Mouse (Mus musculus): ENCODE results near the gene Mpo. TPM values are rescaled to one million over a fixed set of nuclear protein-coding genes. Genes with fewer than 3 reads are reported as not detected.
A peak's percentile ranks its signal among the peaks of the same experiment; 100 is the strongest.

Gene Mpo
- polyA plus RNA-seq (2012; rRNA removed) = 0.34 TPM in 1 of 2 replicates, not detected in the other

GRCm38 (mm10) chr11:87793460-87793859 is at the start of gene Mpo:
Gene Mpo (plus strand): TSS chr11:87793581.
- no peak for DNase-seq (ENCODE audit: extremely low spot score in 1 of 2, low spot score in 1 of 2)

GRCm38 (mm10) chr11:87743691-87744090 is 49.7 kb upstream of the Mpo start:
- DNase-seq (ENCODE audit: extremely low spot score in 1 of 2, low spot score in 1 of 2) = no peak

- no peak for DNase-seq (ENCODE audit: extremely low spot score in 1 of 2, low spot score in 1 of 2)
These were observed 48.4 kb upstream of the Mpo start for GRCm38 (mm10) chr11:87744964-87745363.

GRCm38 (mm10) chr11:87745632-87746555 is 47.5 kb upstream of the Mpo start:
- DNase-seq (ENCODE audit: extremely low spot score in 1 of 2, low spot score in 1 of 2) = no peak

GRCm38 (mm10) chr11:87747312-87747711 is 46.1 kb upstream of the Mpo start:
- DNase-seq (ENCODE audit: extremely low spot score in 1 of 2, low spot score in 1 of 2) = no peak

GRCm38 (mm10) chr11:87747716-87748115 is 45.7 kb upstream of the Mpo start:
- DNase-seq (ENCODE audit: extremely low spot score in 1 of 2, low spot score in 1 of 2) = no peak

GRCm38 (mm10) chr11:87748132-87749119 is 45.0 kb upstream of the Mpo start:
- no peak for DNase-seq (ENCODE audit: extremely low spot score in 1 of 2, low spot score in 1 of 2)

- peak in 1 of 2 experiments; percentile 42 for DNase-seq (ENCODE audit: extremely low spot score in 1 of 2, low spot score in 1 of 2)
These were observed 44.0 kb upstream of the Mpo start for GRCm38 (mm10) chr11:87749192-87750042.

GRCm38 (mm10) chr11:87750043-87750421 is 43.3 kb upstream of the Mpo start:
- no peak for DNase-seq (ENCODE audit: extremely low spot score in 1 of 2, low spot score in 1 of 2)

GRCm38 (mm10) chr11:87750521-87750920 is 42.9 kb upstream of the Mpo start:
- DNase-seq (ENCODE audit: extremely low spot score in 1 of 2, low spot score in 1 of 2) = no peak

GRCm38 (mm10) chr11:87751031-87751430 is 42.4 kb upstream of the Mpo start:
- DNase-seq (ENCODE audit: extremely low spot score in 1 of 2, low spot score in 1 of 2) = no peak

GRCm38 (mm10) chr11:87751491-87751966 is 41.9 kb upstream of the Mpo start:
- DNase-seq (ENCODE audit: extremely low spot score in 1 of 2, low spot score in 1 of 2) = no peak

- DNase-seq (ENCODE audit: extremely low spot score in 1 of 2, low spot score in 1 of 2) = no peak
These were observed 41.1 kb upstream of the Mpo start for GRCm38 (mm10) chr11:87752307-87752706.

GRCm38 (mm10) chr11:87753255-87753654 is 40.1 kb upstream of the Mpo start:
- no peak for DNase-seq (ENCODE audit: extremely low spot score in 1 of 2, low spot score in 1 of 2)

GRCm38 (mm10) chr11:87753891-87754501 is 39.4 kb upstream of the Mpo start:
- no peak for DNase-seq (ENCODE audit: extremely low spot score in 1 of 2, low spot score in 1 of 2)

- DNase-seq (ENCODE audit: extremely low spot score in 1 of 2, low spot score in 1 of 2) = no peak
These were observed 38.8 kb upstream of the Mpo start for GRCm38 (mm10) chr11:87754603-87755002.

- no peak for DNase-seq (ENCODE audit: extremely low spot score in 1 of 2, low spot score in 1 of 2)
These were observed 37.9 kb upstream of the Mpo start for GRCm38 (mm10) chr11:87755360-87756017.

- DNase-seq (ENCODE audit: extremely low spot score in 1 of 2, low spot score in 1 of 2) = no peak
These were observed 37.0 kb upstream of the Mpo start for GRCm38 (mm10) chr11:87756251-87756820.
